Mouse (Mus musculus): ENCODE data around the gene Zfx. TPM values are rescaled to one million over a fixed set of nuclear protein-coding genes. Genes with fewer than 3 reads are reported as not detected.

Gene Zfx
- polyA plus RNA-seq, 1 experiment from 2014 or later: 28.1 TPM

- Histone ChIP-seq H3K4me2 (ENCODE audit: low read length) (no peak overlapping the region), H3K27ac (ENCODE audit: low read length) (no peak overlapping the region), H3K36me3 (ENCODE audit: control insufficient read depth, insufficient read depth) (no peaks in the 10 kb centered on the region), H3K9ac (replicated peaks; ENCODE audit: low read depth, low read length) (no peak overlapping the region), H3K9me3 (ENCODE audit: control insufficient read depth, low read length) (no peaks in the 10 kb centered on the region), H3K4me1 (replicated peaks; ENCODE audit: control insufficient read depth, insufficient read depth, low read length) (no peaks in the 10 kb centered on the region), H3K27me3 (replicated peaks; ENCODE audit: control insufficient read depth, insufficient read depth, low read length) (peaks cover 5% of the 10 kb centered on the region; the same call in 1 of the 2 replicates), H3K4me3 (replicated peaks; ENCODE audit: low read length) (no peak overlapping the region)
- no peak for ATAC-seq
Observed at GRCm38 (mm10) chrX:94102938-94103337, 20.6 kb downstream of the Zfx start.

GRCm38 (mm10) chrX:94100561-94100960 lies 22.9 kb downstream of the Zfx start:
- WGBS: 86% methylated on average over 1 of the region's 1 CpGs
- no peaks in the 10 kb centered on the region for H3K4me1 ChIP-seq (replicated peaks; ENCODE audit: control insufficient read depth, insufficient read depth, low read length)
- no peak overlapping the region for H3K4me2 ChIP-seq (ENCODE audit: low read length)
- no peak overlapping the region for H3K4me3 ChIP-seq (replicated peaks; ENCODE audit: low read length)
- H3K27me3 ChIP-seq (replicated peaks; ENCODE audit: control insufficient read depth, insufficient read depth, low read length): peaks cover 5% of the 10 kb centered on the region; the same call in 1 of the 2 replicates
- H3K27ac ChIP-seq (ENCODE audit: low read length): no peak overlapping the region
- H3K36me3 ChIP-seq (ENCODE audit: control insufficient read depth, insufficient read depth): no peaks in the 10 kb centered on the region
- H3K9ac ChIP-seq (replicated peaks; ENCODE audit: low read depth, low read length): no peak overlapping the region
- ATAC-seq: no peak
- H3K9me3 ChIP-seq (ENCODE audit: control insufficient read depth, low read length): no peaks in the 10 kb centered on the region

GRCm38 (mm10) chrX:94091001-94091400 lies 32.5 kb downstream of the Zfx start:
- Histone ChIP-seq H3K27me3 (replicated peaks; ENCODE audit: control insufficient read depth, insufficient read depth, low read length) (no peaks in the 10 kb centered on the region; the same call in 1 of the 2 replicates), H3K4me1 (replicated peaks; ENCODE audit: control insufficient read depth, insufficient read depth, low read length) (no peaks in the 10 kb centered on the region), H3K9me3 (ENCODE audit: control insufficient read depth, low read length) (no peaks in the 10 kb centered on the region), H3K9ac (replicated peaks; ENCODE audit: low read depth, low read length) (no peak overlapping the region), H3K4me3 (replicated peaks; ENCODE audit: low read length) (no peak overlapping the region), H3K36me3 (ENCODE audit: control insufficient read depth, insufficient read depth) (no peaks in the 10 kb centered on the region), H3K27ac (ENCODE audit: low read length) (no peak overlapping the region), H3K4me2 (ENCODE audit: low read length) (no peak overlapping the region)
- no peak for ATAC-seq
- 81% methylated on average over 2 of the region's 2 CpGs for WGBS

- ATAC-seq: no peak
- no peaks in the 10 kb centered on the region for H3K9me3 ChIP-seq (ENCODE audit: control insufficient read depth, low read length)
- H3K4me2 ChIP-seq (ENCODE audit: low read length): no peak overlapping the region
- no peak overlapping the region for H3K4me3 ChIP-seq (replicated peaks; ENCODE audit: low read length)
- no peak overlapping the region for H3K27ac ChIP-seq (ENCODE audit: low read length)
- 55% methylated on average over 6 of the region's 6 CpGs for WGBS
- no peaks in the 10 kb centered on the region for H3K36me3 ChIP-seq (ENCODE audit: control insufficient read depth, insufficient read depth)
- H3K27me3 ChIP-seq (replicated peaks; ENCODE audit: control insufficient read depth, insufficient read depth, low read length): peaks cover 9% of the 10 kb centered on the region; the same call in 1 of the 2 replicates
- no peak overlapping the region for H3K9ac ChIP-seq (replicated peaks; ENCODE audit: low read depth, low read length)
- H3K4me1 ChIP-seq (replicated peaks; ENCODE audit: control insufficient read depth, insufficient read depth, low read length): no peaks in the 10 kb centered on the region
Observed at GRCm38 (mm10) chrX:94061246-94061645, 62.3 kb downstream of the Zfx start.

GRCm38 (mm10) chrX:94060751-94061150 lies 62.8 kb downstream of the Zfx start:
- no peak for ATAC-seq
- Histone ChIP-seq H3K9me3 (ENCODE audit: control insufficient read depth, low read length) (no peaks in the 10 kb centered on the region), H3K9ac (replicated peaks; ENCODE audit: low read depth, low read length) (no peak overlapping the region), H3K4me2 (ENCODE audit: low read length) (no peak overlapping the region), H3K36me3 (ENCODE audit: control insufficient read depth, insufficient read depth) (no peaks in the 10 kb centered on the region), H3K27ac (ENCODE audit: low read length) (no peak overlapping the region), H3K4me1 (replicated peaks; ENCODE audit: control insufficient read depth, insufficient read depth, low read length) (no peaks in the 10 kb centered on the region), H3K27me3 (replicated peaks; ENCODE audit: control insufficient read depth, insufficient read depth, low read length) (0 out of 2 replicates have a peak, but pooled peaks cover 6% of the 10 kb centered on the region), H3K4me3 (replicated peaks; ENCODE audit: low read length) (no peak overlapping the region)
- 79% methylated on average over 8 of the region's 8 CpGs for WGBS

- no peak for ATAC-seq
- Histone ChIP-seq H3K9me3 (ENCODE audit: control insufficient read depth, low read length) (no peaks in the 10 kb centered on the region), H3K27me3 (replicated peaks; ENCODE audit: control insufficient read depth, insufficient read depth, low read length) (peaks cover 6% of the 10 kb centered on the region; the same call in 1 of the 2 replicates), H3K4me3 (replicated peaks; ENCODE audit: low read length) (no peak overlapping the region), H3K4me1 (replicated peaks; ENCODE audit: control insufficient read depth, insufficient read depth, low read length) (no peaks in the 10 kb centered on the region), H3K27ac (ENCODE audit: low read length) (no peak overlapping the region), H3K36me3 (ENCODE audit: control insufficient read depth, insufficient read depth) (no peaks in the 10 kb centered on the region), H3K4me2 (ENCODE audit: low read length) (no peak overlapping the region), H3K9ac (replicated peaks; ENCODE audit: low read depth, low read length) (no peak overlapping the region)
- WGBS: 52% methylated on average over 6 of the region's 6 CpGs
Observed at GRCm38 (mm10) chrX:94058748-94059147, 64.8 kb downstream of the Zfx start.

GRCm38 (mm10) chrX:94049048-94049447 lies 74.5 kb downstream of the Zfx start:
- Histone ChIP-seq H3K4me3 (replicated peaks; ENCODE audit: low read length) (no peak overlapping the region), H3K9ac (replicated peaks; ENCODE audit: low read depth, low read length) (no peak overlapping the region), H3K4me2 (ENCODE audit: low read length) (no peak overlapping the region), H3K27me3 (replicated peaks; ENCODE audit: control insufficient read depth, insufficient read depth, low read length) (no peaks in the 10 kb centered on the region; the same call in 1 of the 2 replicates), H3K27ac (ENCODE audit: low read length) (no peak overlapping the region), H3K36me3 (ENCODE audit: control insufficient read depth, insufficient read depth) (no peaks in the 10 kb centered on the region), H3K9me3 (ENCODE audit: control insufficient read depth, low read length) (no peaks in the 10 kb centered on the region), H3K4me1 (replicated peaks; ENCODE audit: control insufficient read depth, insufficient read depth, low read length) (no peaks in the 10 kb centered on the region)
- ATAC-seq: no peak
- 83% methylated on average over 3 of the region's 3 CpGs for WGBS

- no peaks in the 10 kb centered on the region for H3K36me3 ChIP-seq (ENCODE audit: control insufficient read depth, insufficient read depth)
- no peaks in the 10 kb centered on the region; the same call in 1 of the 2 replicates for H3K27me3 ChIP-seq (replicated peaks; ENCODE audit: control insufficient read depth, insufficient read depth, low read length)
- WGBS: 20% methylated on average over 5 of the region's 5 CpGs
- no peak overlapping the region for H3K27ac ChIP-seq (ENCODE audit: low read length)
- H3K4me1 ChIP-seq (replicated peaks; ENCODE audit: control insufficient read depth, insufficient read depth, low read length): no peaks in the 10 kb centered on the region
- no peak overlapping the region for H3K9ac ChIP-seq (replicated peaks; ENCODE audit: low read depth, low read length)
- no peaks in the 10 kb centered on the region for H3K9me3 ChIP-seq (ENCODE audit: control insufficient read depth, low read length)
- no peak overlapping the region for H3K4me3 ChIP-seq (replicated peaks; ENCODE audit: low read length)
- ATAC-seq: 0 out of 2 replicates have a peak, but pooled peaks have one; percentile 23
- H3K4me2 ChIP-seq (ENCODE audit: low read length): no peak overlapping the region
Observed at GRCm38 (mm10) chrX:94048048-94048447, 75.5 kb downstream of the Zfx start.

- 67% methylated on average over 5 of the region's 5 CpGs for WGBS
- no peak for ATAC-seq
Observed at GRCm38 (mm10) chrX:94047381-94047780, 76.1 kb downstream of the Zfx start.

GRCm38 (mm10) chrX:94032937-94033336 lies 90.6 kb downstream of the Zfx start:
- H3K9ac ChIP-seq (replicated peaks; ENCODE audit: low read depth, low read length): no peak overlapping the region
- no peaks in the 10 kb centered on the region for H3K36me3 ChIP-seq (ENCODE audit: control insufficient read depth, insufficient read depth)
- no peaks in the 10 kb centered on the region for H3K9me3 ChIP-seq (ENCODE audit: control insufficient read depth, low read length)
- H3K4me2 ChIP-seq (ENCODE audit: low read length): no peak overlapping the region
- no peaks in the 10 kb centered on the region for H3K4me1 ChIP-seq (replicated peaks; ENCODE audit: control insufficient read depth, insufficient read depth, low read length)
- no peak overlapping the region for H3K4me3 ChIP-seq (replicated peaks; ENCODE audit: low read length)
- peaks cover 5% of the 10 kb centered on the region; the same call in 1 of the 2 replicates for H3K27me3 ChIP-seq (replicated peaks; ENCODE audit: control insufficient read depth, insufficient read depth, low read length)
- H3K27ac ChIP-seq (ENCODE audit: low read length): no peak overlapping the region
- no peak for ATAC-seq
- 28% methylated on average over 11 of the region's 11 CpGs for WGBS

More at GRCm38 (mm10) chrX:94047381-94047780, 76.1 kb downstream of the Zfx start:
- H3K27me3 ChIP-seq (replicated peaks; ENCODE audit: control insufficient read depth, insufficient read depth, low read length): no peaks in the 10 kb centered on the region; the same call in 1 of the 2 replicates
- H3K4me1 ChIP-seq (replicated peaks; ENCODE audit: control insufficient read depth, insufficient read depth, low read length): no peaks in the 10 kb centered on the region
- H3K36me3 ChIP-seq (ENCODE audit: control insufficient read depth, insufficient read depth): no peaks in the 10 kb centered on the region
- H3K9ac ChIP-seq (replicated peaks; ENCODE audit: low read depth, low read length): no peak overlapping the region
- H3K27ac ChIP-seq (ENCODE audit: low read length): no peak overlapping the region
- no peaks in the 10 kb centered on the region for H3K9me3 ChIP-seq (ENCODE audit: control insufficient read depth, low read length)
- H3K4me3 ChIP-seq (replicated peaks; ENCODE audit: low read length): no peak overlapping the region
- no peak overlapping the region for H3K4me2 ChIP-seq (ENCODE audit: low read length)

Data from forebrain, embryonic 16.5 days (tissue).